Comparison of ENCODE assay signal across 10 mouse cellular contexts in the genomic region with DNA sequence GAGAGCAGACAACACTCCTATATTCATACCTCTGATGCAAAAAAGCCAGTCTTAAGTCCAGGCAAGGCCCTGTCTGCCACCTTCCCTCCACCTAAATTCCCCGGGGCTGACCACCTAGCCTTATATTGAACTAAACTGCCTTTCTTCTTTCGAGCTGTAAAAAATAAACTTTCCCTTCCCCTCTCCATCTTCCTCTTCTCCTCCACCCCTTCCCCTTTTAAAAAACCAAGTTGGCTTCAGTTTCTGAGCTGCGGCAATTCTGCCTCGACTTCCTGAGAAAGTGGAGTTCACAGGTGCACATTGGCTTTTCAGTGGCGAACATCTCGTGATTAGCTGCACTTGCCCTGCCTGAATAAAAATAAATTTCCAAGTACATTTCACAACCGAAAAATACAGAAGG. TPM values are rescaled to one million over a fixed set of nuclear protein-coding genes. Genes with fewer than 3 reads are reported as not detected.
DNase-seq lines count a peak whose midpoint lies in the region; ATAC-seq lines count a peak whose summit lies in the region.
"Had no signal": no experiment of that assay in that cellular context is flagged by ENCODE, and none has a peak within 500 bp of the region (broad histone marks: within the 10 kb centered on the region; RNA-seq: fewer than 3 reads in every experiment).

No protein-coding gene starts in this region.

- no peak overlapping the region for H3K27ac ChIP-seq in limb, embryonic 12.5 days
- H3K27ac ChIP-seq in limb, embryonic 10.5 days = no peak overlapping the region
- no peak overlapping the region for H3K27ac ChIP-seq in embryonic facial prominence, embryonic 14.5 days (replicated peaks; ENCODE audit: low read depth, low read length)
- H3K27ac ChIP-seq: forebrain, embryonic 13.5 days; liver, embryonic 14.5 days had no signal

- H3K9me3 ChIP-seq in limb, embryonic 12.5 days = no peaks in the 10 kb centered on the region
- no peaks in the 10 kb centered on the region for H3K9me3 ChIP-seq in limb, embryonic 10.5 days (replicated peaks)
- H3K9me3 ChIP-seq in embryonic facial prominence, embryonic 14.5 days (ENCODE audit: control insufficient read depth, low read length) = no peaks in the 10 kb centered on the region
- H3K9me3 ChIP-seq: heart, embryonic 12.5 days had no signal

- H3K36me3 ChIP-seq in limb, embryonic 12.5 days = no peaks in the 10 kb centered on the region
- no peaks in the 10 kb centered on the region for H3K36me3 ChIP-seq in limb, embryonic 10.5 days
- no peaks in the 10 kb centered on the region for H3K36me3 ChIP-seq in embryonic facial prominence, embryonic 14.5 days (ENCODE audit: control insufficient read depth, insufficient read depth, low read length)
- H3K36me3 ChIP-seq: heart, embryonic 12.5 days had no signal

- no peak overlapping the region for H3K9ac ChIP-seq in limb, embryonic 12.5 days (replicated peaks)
- no peak overlapping the region for H3K9ac ChIP-seq in embryonic facial prominence, embryonic 14.5 days (ENCODE audit: low read depth, low read length)
- H3K9ac ChIP-seq: forebrain, embryonic 13.5 days; heart, embryonic 12.5 days; liver, embryonic 14.5 days had no signal

- WGBS in limb, embryonic 12.5 days = 64% methylated on average over 7 of the region's 7 CpGs
- 72% methylated on average over 7 of the region's 7 CpGs for WGBS in limb, embryonic 10.5 days
- 64% methylated on average over 7 of the region's 7 CpGs for WGBS in embryonic facial prominence, embryonic 14.5 days

- no peak for ATAC-seq in limb, embryonic 12.5 days (ENCODE audit: insufficient number of reproducible peaks, insufficient read depth, low FRiP score, low TSS enrichment, low read depth)
- ATAC-seq in embryonic facial prominence, embryonic 14.5 days (ENCODE audit: low read depth) = no peak
- ATAC-seq in megakaryocyte progenitor cell, adult 5-6 weeks (replicated peaks; ENCODE audit: poor library complexity) = peak; percentile 42

- peak overlapping the region; percentile 60 for H3K4me2 ChIP-seq in limb, embryonic 12.5 days
- H3K4me2 ChIP-seq in embryonic facial prominence, embryonic 14.5 days (ENCODE audit: low read depth, low read length) = peak overlapping the region; percentile 53; the same call in 1 of the 2 replicates

- no peak overlapping the region for H3K4me3 ChIP-seq in limb, embryonic 12.5 days (replicated peaks)
- no peak overlapping the region for H3K4me3 ChIP-seq in limb, embryonic 10.5 days
- H3K4me3 ChIP-seq in embryonic facial prominence, embryonic 14.5 days (ENCODE audit: low read depth, low read length) = no peak overlapping the region
- H3K4me3 ChIP-seq: forebrain, embryonic 13.5 days had no signal

- H3K27me3 ChIP-seq in limb, embryonic 12.5 days = no peaks in the 10 kb centered on the region
- H3K27me3 ChIP-seq in limb, embryonic 10.5 days (ENCODE audit: low read depth, poor library complexity, severe bottlenecking) = no peaks in the 10 kb centered on the region
- H3K27me3 ChIP-seq in embryonic facial prominence, embryonic 14.5 days (replicated peaks; ENCODE audit: control insufficient read depth, insufficient read depth, low read length) = no peaks in the 10 kb centered on the region
- H3K27me3 ChIP-seq: forebrain, embryonic 13.5 days; heart, embryonic 12.5 days had no signal

- H3K4me1 ChIP-seq in limb, embryonic 12.5 days (replicated peaks) = no peaks in the 10 kb centered on the region
- peaks cover 9% of the 10 kb centered on the region for H3K4me1 ChIP-seq in limb, embryonic 10.5 days
- no peaks in the 10 kb centered on the region for H3K4me1 ChIP-seq in embryonic facial prominence, embryonic 14.5 days (ENCODE audit: control insufficient read depth, insufficient read depth, low read length)
- H3K4me1 ChIP-seq: heart, embryonic 12.5 days had no signal

- DNase-seq in limb, embryonic 10.5 days (ENCODE audit: low spot score) = no peak
- DNase-seq in A20 (ENCODE audit: low read depth, low spot score) = peak; percentile 71
- no peak for DNase-seq in embryonic facial prominence, embryonic 14.5 days (ENCODE audit: low spot score)
- DNase-seq in layer of hippocampus, adult 9-10 months (ENCODE audit: low spot score) = no peak
- DNase-seq in kidney, adult 8-10 months = no peak

RNA-seq across cellular contexts. Expression of a gene that starts 20.4 kb away (rescaled TPM):
- polyA plus RNA-seq in limb, embryonic 12.5 days (2016; fragmentation: Nextera tagmentation; extraction: Ambion mirVana) = 29.6 and 31.7 TPM in 2 replicates
- polyA plus RNA-seq in limb, embryonic 10.5 days (2016; fragmentation: Nextera tagmentation; extraction: Ambion mirVana) = 28.1 and 29.8 TPM in 2 replicates
- 37.7 and 38.0 TPM in 2 replicates for polyA plus RNA-seq in embryonic facial prominence, embryonic 14.5 days (2014; fragmentation: Nextera tagmentation; extraction: Ambion mirVana)
- 18.9 and 26.2 TPM in 2 replicates for total RNA-seq in megakaryocyte progenitor cell, adult 5-6 weeks (2015)
- 15.4 and 20.1 TPM in 2 replicates for total RNA-seq in megakaryocyte progenitor cell, adult 5-6 weeks (2017)
